Mouse (Mus musculus): ENCODE measurements around the gene Hoxa2. TPM values are rescaled to one million over a fixed set of nuclear protein-coding genes. Genes with fewer than 3 reads are reported as not detected.

The Hoxa2 gene
- polyA plus RNA-seq, 2 experiments from 2014 or later: not detected

GRCm38 (mm10) chr6:52178918-52179665 lies 14.5 kb upstream of the Hoxa2 start:
- ATAC-seq: no peak

- ATAC-seq: no peak
Measured at GRCm38 (mm10) chr6:52177806-52178205, 13.2 kb upstream of the Hoxa2 start.

- no peak for ATAC-seq
Measured at GRCm38 (mm10) chr6:52177061-52177735, 12.6 kb upstream of the Hoxa2 start, which contains the start of gene 5730596B20Rik. TSS of gene 5730596B20Rik (plus strand) at chr6:52177498.

- ATAC-seq: no peak
Measured at GRCm38 (mm10) chr6:52176391-52176790, 11.8 kb upstream of the Hoxa2 start.

- no peak for ATAC-seq
Measured at GRCm38 (mm10) chr6:52175864-52176263, 11.2 kb upstream of the Hoxa2 start.

GRCm38 (mm10) chr6:52174968-52175751 lies 10.5 kb upstream of the Hoxa2 start:
- no peak for ATAC-seq

GRCm38 (mm10) chr6:52173648-52174047 lies 9.0 kb upstream of the Hoxa2 start:
- ATAC-seq: no peak

- ATAC-seq: no peak
Measured at GRCm38 (mm10) chr6:52172501-52172900, 7.9 kb upstream of the Hoxa2 start.

- ATAC-seq: no peak
Measured at GRCm38 (mm10) chr6:52171938-52172337, 7.3 kb upstream of the Hoxa2 start.

GRCm38 (mm10) chr6:52171331-52171730 lies 6.7 kb upstream of the Hoxa2 start:
- ATAC-seq: no peak

GRCm38 (mm10) chr6:52170898-52171223 lies 6.2 kb upstream of the Hoxa2 start:
- no peak for ATAC-seq

- ATAC-seq: no peak
Measured at GRCm38 (mm10) chr6:52170166-52170897, 5.7 kb upstream of the Hoxa2 start.

GRCm38 (mm10) chr6:52169499-52170165 lies 5.0 kb upstream of the Hoxa2 start:
- ATAC-seq: no peak

- no peak for ATAC-seq
Measured at GRCm38 (mm10) chr6:52168191-52169055, 3.8 kb upstream of the Hoxa2 start.

- ATAC-seq: no peak
Measured at GRCm38 (mm10) chr6:52167736-52168161, 3.1 kb upstream of the Hoxa2 start.

GRCm38 (mm10) chr6:52167176-52167575 lies 2.5 kb upstream of the Hoxa2 start:
- ATAC-seq: no peak

- ATAC-seq: no peak
Measured at GRCm38 (mm10) chr6:52166431-52167077, 1.9 kb upstream of the Hoxa2 start.

GRCm38 (mm10) chr6:52165441-52166370 lies 1.1 kb upstream of the Hoxa2 start:
- ATAC-seq: no peak

- no peak for ATAC-seq
Measured at GRCm38 (mm10) chr6:52164051-52164625, 493 bp downstream of the Hoxa2 start.

Measured in activated CD4-positive, CD25-positive, alpha-beta regulatory T cell, adult 4 months (primary cell).